Mouse (Mus musculus): ENCODE results near the gene Smdt1. TPM values are rescaled to one million over a fixed set of nuclear protein-coding genes. Genes with fewer than 3 reads are reported as not detected.
"Not testable (repeated sequence)": the region's sequence is repeated elsewhere in the genome, so short reads cannot be mapped to it uniquely, and the experiment has no call there.

The Smdt1 gene
- polyA plus RNA-seq, 1 experiment, result 481 TPM

GRCm38 (mm10) chr15:82379511-82379870, 40.7 kb downstream of the Smdt1 start:
- H3K36me3 ChIP-seq (ENCODE audit: control insufficient read depth, insufficient read depth), result no peaks in the 10 kb centered on the region
- TF ChIP-seq MAX (IDR thresholded peaks at IDR 0.05), result no peak
- no peak for TF ChIP-seq MYOD1 (IDR thresholded peaks at IDR 0.05; ENCODE audit: control insufficient read depth, insufficient read length, low read depth)
- TF ChIP-seq FOSL1 (IDR thresholded peaks at IDR 0.05; ENCODE audit: insufficient read depth, low read length, poor library complexity, severe bottlenecking), result no peak
- TF ChIP-seq USF1 (IDR thresholded peaks at IDR 0.05; ENCODE audit: low read depth), result no peak
- no peak for TF ChIP-seq CTCF (IDR thresholded peaks at IDR 0.05; ENCODE audit: control insufficient read depth, insufficient read depth, insufficient read length)
- no peaks in the 10 kb centered on the region for H3K79me3 ChIP-seq (ENCODE audit: low read depth)

GRCm38 (mm10) chr15:82379871-82380713, 41.3 kb downstream of the Smdt1 start, which contains the start of gene Cyp2d22:
Gene Cyp2d22, minus strand, starts transcription at chr15:82380260.
- H3ac ChIP-seq (ENCODE audit: control insufficient read depth, insufficient read length, low read depth), result no peak within 1 kb of the TSS
- H3K27me3 ChIP-seq (ENCODE audit: control insufficient read depth, insufficient read depth, insufficient read length), result no peaks in the 10 kb centered on the region
- no peaks in the 10 kb centered on the region for H3K79me2 ChIP-seq (ENCODE audit: control insufficient read depth, insufficient read depth)
- no peaks in the 10 kb centered on the region for H3K79me3 ChIP-seq (ENCODE audit: low read depth)
- no peaks in the 10 kb centered on the region for H3K36me3 ChIP-seq (ENCODE audit: control insufficient read depth, insufficient read depth)
- H3K4me3 ChIP-seq (ENCODE audit: insufficient read depth, poor library complexity, severe bottlenecking), result no peak within 1 kb of the TSS
- TF ChIP-seq FOSL1 (IDR thresholded peaks at IDR 0.05; ENCODE audit: insufficient read depth, low read length, poor library complexity, severe bottlenecking), result no peak
- no peak for TF ChIP-seq CTCF (IDR thresholded peaks at IDR 0.05; ENCODE audit: control insufficient read depth, insufficient read depth, insufficient read length)
- no peak for TF ChIP-seq CEBPB (IDR thresholded peaks at IDR 0.05; ENCODE audit: low read depth)
- TF ChIP-seq USF1 (IDR thresholded peaks at IDR 0.05; ENCODE audit: low read depth), result no peak
- TF ChIP-seq MYOG (IDR thresholded peaks at IDR 0.05; ENCODE audit: control insufficient read depth, extremely low read depth, insufficient read length), result no peak
- TF ChIP-seq MYOD1 (IDR thresholded peaks at IDR 0.05; ENCODE audit: control insufficient read depth, insufficient read length, low read depth), result no peak

More at GRCm38 (mm10) chr15:82379511-82379870, 40.7 kb downstream of the Smdt1 start:
- Histone ChIP-seq H3K4me3 (ENCODE audit: insufficient read depth, poor library complexity, severe bottlenecking) (no peak overlapping the region), H3K79me2 (ENCODE audit: control insufficient read depth, insufficient read depth) (no peaks in the 10 kb centered on the region), H3K27me3 (ENCODE audit: control insufficient read depth, insufficient read depth, insufficient read length) (no peaks in the 10 kb centered on the region), H3ac (ENCODE audit: control insufficient read depth, insufficient read length, low read depth) (no peak overlapping the region)

GRCm38 (mm10) chr15:82380714-82381062, 41.9 kb downstream of the Smdt1 start:
- TF ChIP-seq MYOD1 (IDR thresholded peaks at IDR 0.05; ENCODE audit: control insufficient read depth, insufficient read length, low read depth) (no peak), USF1 (IDR thresholded peaks at IDR 0.05; ENCODE audit: low read depth) (no peak), FOSL1 (IDR thresholded peaks at IDR 0.05; ENCODE audit: insufficient read depth, low read length, poor library complexity, severe bottlenecking) (no peak), CEBPB (IDR thresholded peaks at IDR 0.05; ENCODE audit: low read depth) (no peak), MYOG (IDR thresholded peaks at IDR 0.05; ENCODE audit: control insufficient read depth, extremely low read depth, insufficient read length) (no peak), MAX (IDR thresholded peaks at IDR 0.05) (no peak), CTCF (IDR thresholded peaks at IDR 0.05; ENCODE audit: control insufficient read depth, insufficient read depth, insufficient read length) (no peak)
- Histone ChIP-seq H3K4me3 (ENCODE audit: insufficient read depth, poor library complexity, severe bottlenecking) (no peak overlapping the region), H3K27me3 (ENCODE audit: control insufficient read depth, insufficient read depth, insufficient read length) (no peaks in the 10 kb centered on the region), H3ac (ENCODE audit: control insufficient read depth, insufficient read length, low read depth) (no peak overlapping the region), H3K79me3 (ENCODE audit: low read depth) (no peaks in the 10 kb centered on the region), H3K36me3 (ENCODE audit: control insufficient read depth, insufficient read depth) (no peaks in the 10 kb centered on the region), H3K79me2 (ENCODE audit: control insufficient read depth, insufficient read depth) (no peaks in the 10 kb centered on the region)

GRCm38 (mm10) chr15:82382441-82382840, 43.7 kb downstream of the Smdt1 start:
- Histone ChIP-seq H3ac (ENCODE audit: control insufficient read depth, insufficient read length, low read depth) (no peak overlapping the region), H3K27me3 (ENCODE audit: control insufficient read depth, insufficient read depth, insufficient read length) (no peaks in the 10 kb centered on the region), H3K4me3 (ENCODE audit: insufficient read depth, poor library complexity, severe bottlenecking) (no peak overlapping the region), H3K79me3 (ENCODE audit: low read depth) (no peaks in the 10 kb centered on the region), H3K79me2 (ENCODE audit: control insufficient read depth, insufficient read depth) (no peaks in the 10 kb centered on the region), H3K36me3 (ENCODE audit: control insufficient read depth, insufficient read depth) (no peaks in the 10 kb centered on the region)
- no peak for TF ChIP-seq MYOD1 (IDR thresholded peaks at IDR 0.05; ENCODE audit: control insufficient read depth, insufficient read length, low read depth)
- TF ChIP-seq MYOG (IDR thresholded peaks at IDR 0.05; ENCODE audit: control insufficient read depth, extremely low read depth, insufficient read length), result no peak
- no peak for TF ChIP-seq USF1 (IDR thresholded peaks at IDR 0.05; ENCODE audit: low read depth)
- no peak for TF ChIP-seq CEBPB (IDR thresholded peaks at IDR 0.05; ENCODE audit: low read depth)
- TF ChIP-seq CTCF (IDR thresholded peaks at IDR 0.05; ENCODE audit: control insufficient read depth, insufficient read depth, insufficient read length), result no peak
- TF ChIP-seq MAX (IDR thresholded peaks at IDR 0.05), result no peak
- no peak for TF ChIP-seq FOSL1 (IDR thresholded peaks at IDR 0.05; ENCODE audit: insufficient read depth, low read length, poor library complexity, severe bottlenecking)

GRCm38 (mm10) chr15:82385729-82386128, 47.0 kb downstream of the Smdt1 start:
- H3K79me3 ChIP-seq (ENCODE audit: low read depth), result no peaks in the 10 kb centered on the region
- H3K36me3 ChIP-seq (ENCODE audit: control insufficient read depth, insufficient read depth), result no peaks in the 10 kb centered on the region
- H3K27me3 ChIP-seq (ENCODE audit: control insufficient read depth, insufficient read depth, insufficient read length), result peaks cover 3% of the 10 kb centered on the region
- no peak overlapping the region for H3ac ChIP-seq (ENCODE audit: control insufficient read depth, insufficient read length, low read depth)
- no peak overlapping the region for H3K4me3 ChIP-seq (ENCODE audit: insufficient read depth, poor library complexity, severe bottlenecking)
- no peaks in the 10 kb centered on the region for H3K79me2 ChIP-seq (ENCODE audit: control insufficient read depth, insufficient read depth)
- TF ChIP-seq MYOG (IDR thresholded peaks at IDR 0.05; ENCODE audit: control insufficient read depth, extremely low read depth, insufficient read length), result no peak
- TF ChIP-seq MAX (IDR thresholded peaks at IDR 0.05), result no peak
- no peak for TF ChIP-seq MYOD1 (IDR thresholded peaks at IDR 0.05; ENCODE audit: control insufficient read depth, insufficient read length, low read depth)
- TF ChIP-seq CEBPB (IDR thresholded peaks at IDR 0.05; ENCODE audit: low read depth), result no peak
- TF ChIP-seq FOSL1 (IDR thresholded peaks at IDR 0.05; ENCODE audit: insufficient read depth, low read length, poor library complexity, severe bottlenecking), result no peak
- no peak for TF ChIP-seq CTCF (IDR thresholded peaks at IDR 0.05; ENCODE audit: control insufficient read depth, insufficient read depth, insufficient read length)
- no peak for TF ChIP-seq USF1 (IDR thresholded peaks at IDR 0.05; ENCODE audit: low read depth)

GRCm38 (mm10) chr15:82389916-82390315, 51.2 kb downstream of the Smdt1 start:
- H3K27me3 ChIP-seq (ENCODE audit: control insufficient read depth, insufficient read depth, insufficient read length), result peaks cover 10% of the 10 kb centered on the region
- not testable (repeated sequence) for H3ac ChIP-seq (ENCODE audit: control insufficient read depth, insufficient read length, low read depth); H3K36me3 ChIP-seq (ENCODE audit: control insufficient read depth, insufficient read depth); H3K4me3 ChIP-seq (ENCODE audit: insufficient read depth, poor library complexity, severe bottlenecking); H3K79me3 ChIP-seq (ENCODE audit: low read depth); H3K79me2 ChIP-seq (ENCODE audit: control insufficient read depth, insufficient read depth)

GRCm38 (mm10) chr15:82393922-82394321, 55.2 kb downstream of the Smdt1 start, which contains the start of gene Cyp2d11:
Gene Cyp2d11, minus strand, starts transcription at chr15:82394022.
- not testable (repeated sequence) for H3K36me3 ChIP-seq (ENCODE audit: control insufficient read depth, insufficient read depth); H3K4me3 ChIP-seq (ENCODE audit: insufficient read depth, poor library complexity, severe bottlenecking)

GRCm38 (mm10) chr15:82395955-82396354, 57.2 kb downstream of the Smdt1 start:
- H3K36me3 ChIP-seq (ENCODE audit: control insufficient read depth, insufficient read depth); H3ac ChIP-seq (ENCODE audit: control insufficient read depth, insufficient read length, low read depth); H3K27me3 ChIP-seq (ENCODE audit: control insufficient read depth, insufficient read depth, insufficient read length); H3K79me3 ChIP-seq (ENCODE audit: low read depth); H3K4me3 ChIP-seq (ENCODE audit: insufficient read depth, poor library complexity, severe bottlenecking); H3K79me2 ChIP-seq (ENCODE audit: control insufficient read depth, insufficient read depth): not testable (repeated sequence)

More at GRCm38 (mm10) chr15:82393922-82394321, 55.2 kb downstream of the Smdt1 start, which contains the start of gene Cyp2d11:
- H3K79me3 ChIP-seq (ENCODE audit: low read depth); H3K27me3 ChIP-seq (ENCODE audit: control insufficient read depth, insufficient read depth, insufficient read length); H3K79me2 ChIP-seq (ENCODE audit: control insufficient read depth, insufficient read depth); H3ac ChIP-seq (ENCODE audit: control insufficient read depth, insufficient read length, low read depth): not testable (repeated sequence)

Data from C2C12 (cell line).